Mouse (Mus musculus) midbrain, postnatal 0 days (tissue): ENCODE measurements around the gene Hcn2. TPM values are rescaled to one million over a fixed set of nuclear protein-coding genes. Genes with fewer than 3 reads are reported as not detected.

ENCODE experiments used
- ATAC-seq: fragments of 200-750 bp; cut with Nextera tagmentation; 2 replicates; pipeline ENCODE4 v1.8.0; 2017; ENCODE audit warnings: moderate number of reproducible peaks, mild to moderate bottlenecking, moderate TSS enrichment, moderate library complexity; ENCODE audit not compliant: low FRiP score
- DNase-seq: peaks from one replicate; pipeline ENCODE4 v3.0.0-alpha.2; 2015; ENCODE audit warnings: low spot score
- H3K27ac ChIP-seq: fragments of 300-500 bp; sonication (generic); 2 replicates; pipeline ENCODE4 v1.5.1; 2014; ENCODE audit warnings: low read depth, mild to moderate bottlenecking, low read length, mixed read lengths
- H3K27me3 ChIP-seq: fragments of 300-500 bp; sonication (generic); 2 replicates; pipeline ENCODE4 v1.6.1; 2014; ENCODE audit warnings: low read length, control low read depth, mixed read lengths; ENCODE audit not compliant: insufficient read depth
- H3K36me3 ChIP-seq: fragments of 300-500 bp; sonication (generic); 2 replicates; pipeline ENCODE4 v1.6.1; 2014; ENCODE audit warnings: low read length, control low read depth, mixed read lengths; ENCODE audit not compliant: insufficient read depth
- H3K4me1 ChIP-seq: fragments of 300-500 bp; sonication (generic); 2 replicates; pipeline ENCODE4 v1.6.1; 2014; ENCODE audit warnings: mild to moderate bottlenecking, control low read depth, antibody characterized with exemption, low read length, mixed read lengths; ENCODE audit not compliant: insufficient read depth
- H3K4me2 ChIP-seq: fragments of 300-500 bp; sonication (generic); 2 replicates; pipeline ENCODE4 v1.6.1; 2014; ENCODE audit warnings: low read depth, mild to moderate bottlenecking, low read length, mixed read lengths; ENCODE audit not compliant: poor library complexity, severe bottlenecking
- H3K4me3 ChIP-seq: fragments of 300-500 bp; sonication (generic); 2 replicates; pipeline ENCODE4 v1.5.1; 2014; ENCODE audit warnings: low read depth, mild to moderate bottlenecking, low read length, moderate library complexity
- H3K9ac ChIP-seq: fragments of 300-500 bp; sonication (generic); replicated peaks from 2 replicates; pipeline ENCODE4 v1.6.1; 2014; ENCODE audit warnings: mild to moderate bottlenecking, low read length, moderate library complexity, mixed read lengths; ENCODE audit not compliant: poor library complexity, severe bottlenecking
- H3K9me3 ChIP-seq: fragments of 300-500 bp; sonication (generic); 2 replicates; pipeline ENCODE4 v1.6.1; 2016; ENCODE audit warnings: low read length, control low read depth
- CTCF ChIP-seq: IDR thresholded peaks from 2 replicates; pipeline ENCODE4 v1.5.1; 2016; ENCODE audit warnings: antibody characterized with exemption, mild to moderate bottlenecking
- WGBS: fragments of 180-500 bp; shearing (Covaris S2); extraction: QIAGEN DNeasy Blood & Tissue Kit; methylation state at CpG from one replicate; pipeline ENCODE4 v1.1.7; 2014; 5-methylcytosine and 5-hydroxymethylcytosine counted together
- polyA plus RNA-seq: library from polyadenylated mRNA; unstranded; fragments of >200 nt; fragmentation: Nextera tagmentation; extraction: Ambion mirVana; gene quantifications from 2 replicates; pipeline ENCODE4 v1.2.1, GENCODE M21; 2015
- total RNA-seq: library from RNA; depleted of rRNA; stranded (reverse); fragments of >200 nt; gene quantifications from 2 replicates; pipeline ENCODE4 v1.2.3, GENCODE M21; 2014; rRNA removed

Gene Hcn2
- total and polyA plus RNA-seq, 2 experiments from 2014 or later, result 5.0 to 66.1 TPM

DNA sequence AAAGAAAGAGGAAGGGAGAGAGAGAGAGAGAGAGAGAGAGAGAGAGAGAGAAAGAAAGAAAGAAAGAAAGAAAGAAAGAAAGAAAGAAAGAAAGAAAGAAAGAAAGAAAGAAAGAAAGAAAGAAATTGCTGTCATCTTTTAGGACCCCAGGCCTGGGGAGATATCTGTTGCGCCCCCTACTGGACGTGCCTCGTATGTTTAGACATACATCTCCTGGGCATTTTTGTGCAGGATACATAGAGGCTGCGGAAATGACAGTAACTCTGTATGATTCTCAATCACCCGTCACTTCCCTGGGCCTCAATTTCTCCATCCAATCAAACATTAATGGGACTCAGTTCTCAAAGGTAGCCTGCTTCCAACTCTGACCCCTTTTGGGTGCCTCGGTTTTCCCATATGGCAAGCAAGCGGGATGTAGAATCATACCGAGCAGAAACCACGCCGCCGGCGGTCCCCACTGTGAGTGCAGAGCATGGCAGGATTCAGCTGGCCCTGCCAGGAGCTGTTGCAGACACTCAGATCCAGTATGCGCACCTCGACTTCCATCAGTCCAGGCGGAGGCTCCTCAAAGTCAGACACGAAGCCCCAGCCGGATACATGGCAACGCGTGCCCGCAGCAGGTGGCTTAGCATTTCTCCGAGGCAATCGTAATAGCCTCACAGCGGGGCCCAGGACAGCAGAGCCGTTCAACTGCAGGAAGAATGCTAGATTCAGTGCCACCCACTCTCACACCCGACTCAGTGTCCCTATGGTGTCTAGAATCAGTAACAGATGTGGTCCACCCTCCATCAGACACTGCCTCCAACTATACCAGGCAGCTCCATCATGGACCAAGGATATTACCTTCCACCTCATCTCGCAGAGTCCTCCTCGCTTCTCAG lies 67.7 kb downstream of the Hcn2 start:
- Histone ChIP-seq H3K36me3 (no peaks in the 10 kb centered on the region), H3K9me3 (no peaks in the 10 kb centered on the region), H3K27me3 (no peaks in the 10 kb centered on the region), H3K4me2 (no peak overlapping the region), H3K4me1 (no peaks in the 10 kb centered on the region; the same call in 1 of the 2 replicates), H3K9ac (no peak overlapping the region), H3K4me3 (no peak overlapping the region), H3K27ac (no peak overlapping the region)
- DNase-seq (no peak), ATAC-seq (no peak)
- 42% methylated on average over 27 of the region's 27 CpGs for WGBS
- peak; percentile 57 for TF ChIP-seq CTCF

Other genes with a start within 250 kb of the Hcn2 start
- gene Vmn2r83, start 247.9 kb upstream of the Hcn2 start, total RNA-seq, result not detected in 2 replicates
- gene Vmn2r83, start 247.9 kb upstream of the Hcn2 start, polyA plus RNA-seq, result not detected in 2 replicates
- gene Plpp2, start 182.8 kb upstream of the Hcn2 start, total RNA-seq, result 34.6 and 56.9 TPM in 2 replicates
- gene Plpp2, start 182.8 kb upstream of the Hcn2 start, polyA plus RNA-seq, result 22.7 and 25.6 TPM in 2 replicates
- 95.6 and 98.8 TPM in 2 replicates for gene Mier2, start 161.4 kb upstream of the Hcn2 start, total RNA-seq
- 43.3 and 46.6 TPM in 2 replicates for gene Mier2, start 161.4 kb upstream of the Hcn2 start, polyA plus RNA-seq
- not detected in 2 replicates for gene Theg, start 129.3 kb upstream of the Hcn2 start, total RNA-seq
- gene Theg, start 129.3 kb upstream of the Hcn2 start, polyA plus RNA-seq, result not detected in 2 replicates
- gene C2cd4c, start 102.6 kb upstream of the Hcn2 start, total RNA-seq, result 43.6 and 45.2 TPM in 2 replicates
- gene C2cd4c, start 102.6 kb upstream of the Hcn2 start, polyA plus RNA-seq, result 1.7 and 1.8 TPM in 2 replicates
- gene Shc2, start 78.7 kb upstream of the Hcn2 start, total RNA-seq, result 74.5 and 78.2 TPM in 2 replicates
- 25.9 and 26.2 TPM in 2 replicates for gene Shc2, start 78.7 kb upstream of the Hcn2 start, polyA plus RNA-seq
- gene Odf3l2, start 70.9 kb upstream of the Hcn2 start, total RNA-seq, result 2.3 TPM in 1 of 2 replicates, not detected in the other
- gene Odf3l2, start 70.9 kb upstream of the Hcn2 start, polyA plus RNA-seq, result 1.6 and 2.1 TPM in 2 replicates
- gene Madcam1, start 52.1 kb upstream of the Hcn2 start, total RNA-seq, result 1.7 and 1.9 TPM in 2 replicates
- gene Madcam1, start 52.1 kb upstream of the Hcn2 start, polyA plus RNA-seq, result 1.3 and 1.6 TPM in 2 replicates
- 80.9 and 85.9 TPM in 2 replicates for gene Tpgs1, start 47.3 kb upstream of the Hcn2 start, total RNA-seq
- gene Tpgs1, start 47.3 kb upstream of the Hcn2 start, polyA plus RNA-seq, result 139 and 146 TPM in 2 replicates
- 65.8 and 99.4 TPM in 2 replicates for gene Cdc34, start 34.4 kb upstream of the Hcn2 start, total RNA-seq
- gene Cdc34, start 34.4 kb upstream of the Hcn2 start, polyA plus RNA-seq, result 72.5 and 75.2 TPM in 2 replicates
- 0.66 and 0.85 TPM in 2 replicates for gene Gzmm, start 27.6 kb upstream of the Hcn2 start, total RNA-seq
- gene Gzmm, start 27.6 kb upstream of the Hcn2 start, polyA plus RNA-seq, result 1.2 and 1.4 TPM in 2 replicates
- 1,054 and 1,082 TPM in 2 replicates for gene Bsg, start 12.1 kb upstream of the Hcn2 start, total RNA-seq
- 1,042 and 1,135 TPM in 2 replicates for gene Bsg, start 12.1 kb upstream of the Hcn2 start, polyA plus RNA-seq
- 42.0 and 43.2 TPM in 2 replicates for gene Polrmt, start 29.9 kb downstream of the Hcn2 start, total RNA-seq
- gene Polrmt, start 29.9 kb downstream of the Hcn2 start, polyA plus RNA-seq, result 32.5 and 37.4 TPM in 2 replicates
- 1.7 and 2.2 TPM in 2 replicates for gene Fgf22, start 38.4 kb downstream of the Hcn2 start, total RNA-seq
- 3.1 and 4.0 TPM in 2 replicates for gene Fgf22, start 38.4 kb downstream of the Hcn2 start, polyA plus RNA-seq
- 79.6 and 107 TPM in 2 replicates for gene Rnf126, start 50.3 kb downstream of the Hcn2 start, total RNA-seq
- 121 and 134 TPM in 2 replicates for gene Rnf126, start 50.3 kb downstream of the Hcn2 start, polyA plus RNA-seq
- 3.3 and 3.4 TPM in 2 replicates for gene Fstl3, start 60.6 kb downstream of the Hcn2 start, total RNA-seq
- gene Fstl3, start 60.6 kb downstream of the Hcn2 start, polyA plus RNA-seq, result 3.0 and 3.9 TPM in 2 replicates
- gene Prss57, start 74.3 kb downstream of the Hcn2 start, total RNA-seq, result 1.1 TPM in 1 of 2 replicates, not detected in the other
- gene Prss57, start 74.3 kb downstream of the Hcn2 start, polyA plus RNA-seq, result 0.09 and 0.25 TPM in 2 replicates
- 161 and 165 TPM in 2 replicates for gene Palm, start 76.9 kb downstream of the Hcn2 start, total RNA-seq
- gene Palm, start 76.9 kb downstream of the Hcn2 start, polyA plus RNA-seq, result 302 and 308 TPM in 2 replicates
- 0.24 TPM in 1 of 2 replicates, not detected in the other for gene Misp, start 104.4 kb downstream of the Hcn2 start, total RNA-seq
- gene Misp, start 104.4 kb downstream of the Hcn2 start, polyA plus RNA-seq, result 0.18 and 0.27 TPM in 2 replicates
- gene Ptbp1, start 137.8 kb downstream of the Hcn2 start, total RNA-seq, result 114 and 119 TPM in 2 replicates
- gene Ptbp1, start 137.8 kb downstream of the Hcn2 start, polyA plus RNA-seq, result 46.2 and 49.7 TPM in 2 replicates
- 5.9 and 7.5 TPM in 2 replicates for gene Prtn3, start 157.8 kb downstream of the Hcn2 start, total RNA-seq
- 11.7 and 14.6 TPM in 2 replicates for gene Prtn3, start 157.8 kb downstream of the Hcn2 start, polyA plus RNA-seq
- gene Plppr3, start 158.0 kb downstream of the Hcn2 start, total RNA-seq, result 494 and 539 TPM in 2 replicates
- gene Plppr3, start 158.0 kb downstream of the Hcn2 start, polyA plus RNA-seq, result 350 and 358 TPM in 2 replicates
- gene Elane, start 169.6 kb downstream of the Hcn2 start, total RNA-seq, result not detected in 2 replicates
- gene Elane, start 169.6 kb downstream of the Hcn2 start, polyA plus RNA-seq, result not detected in 2 replicates
- gene Cfd, start 174.2 kb downstream of the Hcn2 start, total RNA-seq, result not detected in 2 replicates
- gene Cfd, start 174.2 kb downstream of the Hcn2 start, polyA plus RNA-seq, result not detected in 2 replicates
- gene Med16, start 192.3 kb downstream of the Hcn2 start, total RNA-seq, result 75.9 and 79.6 TPM in 2 replicates
- gene Med16, start 192.3 kb downstream of the Hcn2 start, polyA plus RNA-seq, result 54.9 and 55.3 TPM in 2 replicates
- not detected in 2 replicates for gene Gm26602, start 194.2 kb downstream of the Hcn2 start, total RNA-seq
- gene Gm26602, start 194.2 kb downstream of the Hcn2 start, polyA plus RNA-seq, result 7.4 and 17.3 TPM in 2 replicates
- gene Kiss1r, start 200.3 kb downstream of the Hcn2 start, total RNA-seq, result 6.1 and 9.6 TPM in 2 replicates
- gene Kiss1r, start 200.3 kb downstream of the Hcn2 start, polyA plus RNA-seq, result 4.4 and 5.5 TPM in 2 replicates
- 108 and 118 TPM in 2 replicates for gene R3hdm4, start 204.6 kb downstream of the Hcn2 start, total RNA-seq
- gene R3hdm4, start 204.6 kb downstream of the Hcn2 start, polyA plus RNA-seq, result 301 and 323 TPM in 2 replicates
- 9.0 and 9.5 TPM in 2 replicates for gene Arid3a, start 210.4 kb downstream of the Hcn2 start, total RNA-seq
- 3.1 and 3.3 TPM in 2 replicates for gene Arid3a, start 210.4 kb downstream of the Hcn2 start, polyA plus RNA-seq
- gene Wdr18, start 243.5 kb downstream of the Hcn2 start, total RNA-seq, result 72.6 and 87.6 TPM in 2 replicates
- 102 and 116 TPM in 2 replicates for gene Wdr18, start 243.5 kb downstream of the Hcn2 start, polyA plus RNA-seq